Mouse (Mus musculus) MEL (cell line): ENCODE measurements around the gene 1700092M07Rik. TPM values are rescaled to one million over a fixed set of nuclear protein-coding genes. Genes with fewer than 3 reads are reported as not detected.

ENCODE experiments used
- DNase-seq: peaks from one replicate; pipeline ENCODE4 v3.0.0; 2011; ENCODE audit warnings: low read depth, low spot score
- H3K27ac ChIP-seq: 2 replicates; pipeline ENCODE4 v1.5.1; 2012; ENCODE audit warnings: low read depth, mild to moderate bottlenecking, control low read depth, low read length, moderate library complexity; ENCODE audit not compliant: control insufficient read depth
- H3K27me3 ChIP-seq, 2 experiments: fragments of 150-350 bp in 1 of 2; sonication (generic) in 1 of 2; 2 replicates each; pipeline ENCODE4 v1.6.1; 2012; ENCODE audit warnings: low read length in 2 of 2, mild to moderate bottlenecking in 2 of 2, improper control_type of control experiment in 1 of 2, moderate library complexity in 1 of 2; ENCODE audit not compliant: insufficient read depth in 2 of 2, control insufficient read depth in 1 of 2
- H3K36me3 ChIP-seq, 2 experiments: 2 replicates each; pipeline ENCODE4 v1.6.1; 2012 to 2014; ENCODE audit warnings: low read length in 2 of 2, improper control_type of control experiment in 1 of 2, inconsistent platforms in 1 of 2, mild to moderate bottlenecking in 1 of 2; ENCODE audit not compliant: insufficient read depth in 2 of 2, control insufficient read depth in 1 of 2
- H3K4me1 ChIP-seq, 2 experiments: fragments of 150-350 bp in 1 of 2; sonication (generic) in 1 of 2; 2 replicates each; pipeline ENCODE4 v1.6.1; 2012; ENCODE audit warnings: low read length in 2 of 2, improper control_type of control experiment in 1 of 2, mild to moderate bottlenecking in 1 of 2; ENCODE audit not compliant: insufficient read depth in 2 of 2, control insufficient read depth in 1 of 2
- H3K4me3 ChIP-seq, 2 experiments: fragments of 150-350 bp in 1 of 2; sonication (generic) in 1 of 2; 2 replicates each; pipeline ENCODE4 v1.5.1; 2012; ENCODE audit warnings: low read depth in 2 of 2, low read length in 2 of 2, mild to moderate bottlenecking in 2 of 2, moderate library complexity in 2 of 2, control low read depth in 1 of 2, improper control_type of control experiment in 1 of 2; ENCODE audit not compliant: control insufficient read depth in 1 of 2, insufficient read depth in 1 of 2
- H3K79me2 ChIP-seq: 2 replicates; pipeline ENCODE4 v1.6.1; 2012; ENCODE audit warnings: mild to moderate bottlenecking, low read length, moderate library complexity; ENCODE audit not compliant: control insufficient read depth, poor library complexity, insufficient read depth
- H3K9ac ChIP-seq: 2 replicates; pipeline ENCODE4 v1.6.1; 2012; ENCODE audit warnings: low read depth, mild to moderate bottlenecking, control low read depth, low read length, moderate library complexity; ENCODE audit not compliant: control insufficient read depth, poor library complexity, severe bottlenecking
- H3K9me3 ChIP-seq: fragments of 150-350 bp; sonication (generic); replicated peaks from 2 replicates; pipeline ENCODE4 v1.6.1; 2012; ENCODE audit warnings: mild to moderate bottlenecking, low read length, improper control_type of control experiment, moderate library complexity; ENCODE audit not compliant: insufficient read depth
- CHD1 ChIP-seq: IDR thresholded peaks from 2 replicates; pipeline ENCODE4 v1.6.1; 2012; ENCODE audit warnings: low read depth, mild to moderate bottlenecking, inconsistent platforms, low read length, improper control_type of control experiment
- CHD2 ChIP-seq: IDR thresholded peaks from 2 replicates; pipeline ENCODE4 v1.6.1; 2011; ENCODE audit warnings: low read length, improper control_type of control experiment
- E2F4 ChIP-seq: IDR thresholded peaks from 2 replicates; pipeline ENCODE4 v1.6.1; 2011; ENCODE audit warnings: low read depth, low read length, improper control_type of control experiment, borderline replicate concordance
- EP300 ChIP-seq, 2 experiments: IDR thresholded peaks; 2 replicates each; pipeline ENCODE4 v1.6.1; 2011; ENCODE audit warnings: improper control_type of control experiment in 2 of 2, low read length in 2 of 2, low read depth in 1 of 2, mild to moderate bottlenecking in 1 of 2
- ETS1 ChIP-seq: IDR thresholded peaks from 2 replicates; pipeline ENCODE4 v1.6.1; 2012; ENCODE audit warnings: low read depth, mild to moderate bottlenecking, inconsistent platforms, low read length, improper control_type of control experiment, moderate library complexity
- GATA1 ChIP-seq: IDR thresholded peaks from 2 replicates; pipeline ENCODE4 v1.6.1; 2011; ENCODE audit warnings: low read depth, low read length, improper control_type of control experiment
- HCFC1 ChIP-seq: IDR thresholded peaks from 2 replicates; pipeline ENCODE4 v1.6.1; 2012; ENCODE audit warnings: low read depth, mild to moderate bottlenecking, inconsistent platforms, low read length, improper control_type of control experiment, moderate library complexity
- KAT2A ChIP-seq: conservative IDR thresholded peaks from 2 replicates; pipeline ENCODE4 v1.6.1; 2012; ENCODE audit warnings: low read depth, low read length, improper control_type of control experiment, inconsistent platforms
- MAX ChIP-seq: IDR thresholded peaks from 2 replicates; pipeline ENCODE4 v1.6.1; 2011; ENCODE audit warnings: low read length, improper control_type of control experiment
- MAZ ChIP-seq: IDR thresholded peaks from 2 replicates; pipeline ENCODE4 v1.6.1; 2012; ENCODE audit warnings: low read depth, mild to moderate bottlenecking, inconsistent platforms, low read length, improper control_type of control experiment
- MEF2A ChIP-seq: IDR thresholded peaks from 2 replicates; pipeline ENCODE4 v1.6.1; 2014; ENCODE audit warnings: low read depth, mild to moderate bottlenecking, inconsistent platforms, low read length, improper control_type of control experiment; ENCODE audit not compliant: poor library complexity, insufficient replicate concordance, severe bottlenecking; ENCODE audit errors: extremely low read depth
- MXI1 ChIP-seq: IDR thresholded peaks from 2 replicates; pipeline ENCODE4 v1.6.1; 2011; ENCODE audit warnings: mild to moderate bottlenecking, low read depth, low read length, improper control_type of control experiment
- MYB ChIP-seq: IDR thresholded peaks from 2 replicates; pipeline ENCODE4 v1.6.1; 2011; ENCODE audit warnings: mild to moderate bottlenecking, low read depth, low read length, improper control_type of control experiment
- NELFE ChIP-seq: IDR thresholded peaks from 2 replicates; pipeline ENCODE4 v1.6.1; 2011; ENCODE audit warnings: low read depth, low read length, improper control_type of control experiment
- NRF1 ChIP-seq: IDR thresholded peaks from 2 replicates; pipeline ENCODE4 v1.6.1; 2014; ENCODE audit warnings: low read depth, mild to moderate bottlenecking, inconsistent platforms, low read length, improper control_type of control experiment, moderate library complexity; ENCODE audit not compliant: poor library complexity, insufficient read depth, severe bottlenecking
- POLR2A ChIP-seq, 2 experiments: IDR thresholded peaks; 2 replicates each; pipeline ENCODE4 v1.6.1; 2011 to 2012; ENCODE audit warnings: low read length in 2 of 2, mild to moderate bottlenecking in 2 of 2, control low read depth in 1 of 2, improper control_type of control experiment in 1 of 2, low read depth in 1 of 2, moderate library complexity in 1 of 2; ENCODE audit not compliant: control insufficient read depth in 1 of 2, insufficient read depth in 1 of 2, poor library complexity in 1 of 2
- POLR2AphosphoS2 ChIP-seq: IDR thresholded peaks from 2 replicates; pipeline ENCODE4 v1.6.1; 2011; ENCODE audit warnings: low read length, improper control_type of control experiment
- POLR2AphosphoS5 ChIP-seq: IDR thresholded peaks from 2 replicates; pipeline ENCODE4 v1.6.1; 2012; ENCODE audit warnings: low read depth, borderline replicate concordance, mild to moderate bottlenecking, inconsistent platforms, low read length, moderate library complexity, mixed read lengths
- RCOR1 ChIP-seq: IDR thresholded peaks from 2 replicates; pipeline ENCODE4 v1.6.1; 2012; ENCODE audit warnings: low read depth, mild to moderate bottlenecking, inconsistent platforms, low read length, improper control_type of control experiment
- SIN3A ChIP-seq: IDR thresholded peaks from 2 replicates; pipeline ENCODE4 v1.6.1; 2012; ENCODE audit warnings: low read length, improper control_type of control experiment, inconsistent platforms
- TAL1 ChIP-seq: IDR thresholded peaks from 2 replicates; pipeline ENCODE4 v1.6.1; 2012; ENCODE audit warnings: mild to moderate bottlenecking, inconsistent platforms, low read length, moderate library complexity, mixed read lengths
- TBP ChIP-seq: IDR thresholded peaks from 2 replicates; pipeline ENCODE4 v1.8.0; 2011; ENCODE audit warnings: low read depth, low read length, improper control_type of control experiment
- TCF12 ChIP-seq: IDR thresholded peaks from 2 replicates; pipeline ENCODE4 v1.6.1; 2014; ENCODE audit warnings: low read depth, mild to moderate bottlenecking, inconsistent platforms, low read length, improper control_type of control experiment, moderate library complexity
- UBTF ChIP-seq: IDR thresholded peaks from 2 replicates; pipeline ENCODE4 v1.6.1; 2012; ENCODE audit warnings: low read depth, mild to moderate bottlenecking, inconsistent platforms, low read length, improper control_type of control experiment, moderate library complexity, borderline replicate concordance; ENCODE audit not compliant: insufficient read depth
- ZC3H11A ChIP-seq: IDR thresholded peaks from 2 replicates; pipeline ENCODE4 v1.6.1; 2012; ENCODE audit warnings: low read depth, mild to moderate bottlenecking, inconsistent platforms, low read length, improper control_type of control experiment
- ZKSCAN1 ChIP-seq: IDR thresholded peaks from 2 replicates; pipeline ENCODE4 v1.6.1; 2012; ENCODE audit warnings: low read depth, mild to moderate bottlenecking, inconsistent platforms, low read length, improper control_type of control experiment, moderate library complexity
- ZMIZ1 ChIP-seq: IDR thresholded peaks from 2 replicates; pipeline ENCODE4 v1.6.1; 2012; ENCODE audit warnings: low read depth, mild to moderate bottlenecking, inconsistent platforms, low read length, improper control_type of control experiment, moderate library complexity
- ZNF384 ChIP-seq: IDR thresholded peaks from 2 replicates; pipeline ENCODE4 v1.6.1; 2012; ENCODE audit warnings: low read depth, mild to moderate bottlenecking, inconsistent platforms, low read length, improper control_type of control experiment
- polyA plus RNA-seq, 2 experiments: library from polyadenylated mRNA; stranded (reverse) in 1 of 2; unstranded in 1 of 2; fragments of >175 nt in 1 of 2; fragments of >200 nt in 1 of 2; gene quantifications; 2 replicates each; pipeline versions ENCODE4 v1.2.1 to v1.2.4; 2012; ENCODE audit warnings: low replicate concordance in 2 of 2, low read depth in 1 of 2; ENCODE audit not compliant: insufficient read length in 2 of 2, insufficient read depth in 1 of 2, missing spikeins in 1 of 2
- total RNA-seq: library from RNA; depleted of rRNA; stranded (reverse); fragments of 300-350 nt; gene quantifications from 2 replicates; pipeline ENCODE4 v1.2.3, GENCODE M21; 2012

Gene 1700092M07Rik
- total and polyA plus RNA-seq, 3 experiments = 3.3 to 4.3 TPM; not detected in 1

DNA sequence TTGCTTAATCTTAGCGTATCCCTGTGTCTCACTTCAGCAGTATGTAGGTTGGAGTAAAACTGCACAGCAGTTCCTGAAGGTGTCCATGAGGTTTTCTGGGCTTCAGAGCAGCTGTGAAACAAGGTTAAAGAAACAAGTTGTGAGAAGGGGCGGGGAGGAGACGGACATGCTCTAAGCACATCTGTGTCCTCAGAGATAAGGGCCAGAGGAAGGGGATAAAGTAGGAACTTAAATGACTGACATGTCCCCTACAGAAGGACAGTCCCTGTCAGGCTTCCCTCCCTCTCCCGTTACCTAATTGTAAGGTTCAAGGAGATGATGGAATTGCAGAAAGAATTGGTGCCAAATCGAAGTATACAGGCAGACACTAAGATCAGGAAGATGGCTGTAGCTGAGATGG lies 32.5 kb downstream of the 1700092M07Rik start (continued):
- TF ChIP-seq ZNF384 = no peak
- TF ChIP-seq MAX = no peak
- 0 out of 2 replicates have a peak, but pooled peaks have one; percentile 21 for TF ChIP-seq NRF1
- TF ChIP-seq, all 39 proteins: peak for 13

DNA sequence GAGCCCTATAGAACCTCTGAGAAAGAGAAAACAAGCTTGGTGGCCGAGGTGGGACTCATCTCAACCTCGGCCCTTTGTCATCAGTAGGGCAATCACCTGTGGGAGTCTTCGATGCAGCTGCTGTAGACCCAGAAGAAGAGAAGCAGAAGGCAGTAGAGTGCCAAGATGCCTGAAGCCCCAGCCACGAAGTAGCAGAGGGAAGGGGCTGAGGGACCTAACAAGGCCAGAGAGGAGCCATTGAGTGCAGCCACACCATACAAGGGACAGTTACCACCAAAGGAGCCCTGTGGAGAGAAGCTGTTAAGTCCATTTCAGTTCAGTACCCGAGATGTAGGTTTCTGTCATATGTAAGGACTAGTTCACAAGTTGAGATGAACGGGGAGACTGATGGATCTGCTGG lies 32.9 kb downstream of the 1700092M07Rik start:
- TF ChIP-seq POLR2AphosphoS2 (peak; percentile 14; the same call in 1 of the 2 replicates), ZC3H11A (no peak), NELFE (no peak), POLR2A (IDR thresholded peaks at IDR 0.05; ENCODE audit: control insufficient read depth in 1 of 2, insufficient read depth in 1 of 2, low read depth in 1 of 2, low read length in 2 of 2, poor library complexity in 1 of 2) (peak in 1 of 2 experiments; percentile 33; a peak in 2 of 4 replicates), RCOR1 (no peak), KAT2A (no peak), TCF12 (no peak), MAZ (no peak), GATA1 (no peak)
- TF ChIP-seq, all 39 proteins: peak for 2
- H3K27me3 ChIP-seq = no peaks in the 10 kb centered on the region
- peaks cover 21% of the 10 kb centered on the region for H3K79me2 ChIP-seq
- H3K9me3 ChIP-seq = no peaks in the 10 kb centered on the region
- peaks cover 14 to 19% of the 10 kb centered on the region in 2 experiments for H3K36me3 ChIP-seq
- peak; percentile 55 for DNase-seq
- H3K27ac ChIP-seq = peak overlapping the region; percentile 95
- peak overlapping the region; percentile 73 to 84 for H3K4me3 ChIP-seq
- peaks cover 0 to 14% of the 10 kb centered on the region in 2 experiments; a peak in 2 of 4 replicates for H3K4me1 ChIP-seq
- peak overlapping the region; percentile 99 for H3K9ac ChIP-seq

DNA sequence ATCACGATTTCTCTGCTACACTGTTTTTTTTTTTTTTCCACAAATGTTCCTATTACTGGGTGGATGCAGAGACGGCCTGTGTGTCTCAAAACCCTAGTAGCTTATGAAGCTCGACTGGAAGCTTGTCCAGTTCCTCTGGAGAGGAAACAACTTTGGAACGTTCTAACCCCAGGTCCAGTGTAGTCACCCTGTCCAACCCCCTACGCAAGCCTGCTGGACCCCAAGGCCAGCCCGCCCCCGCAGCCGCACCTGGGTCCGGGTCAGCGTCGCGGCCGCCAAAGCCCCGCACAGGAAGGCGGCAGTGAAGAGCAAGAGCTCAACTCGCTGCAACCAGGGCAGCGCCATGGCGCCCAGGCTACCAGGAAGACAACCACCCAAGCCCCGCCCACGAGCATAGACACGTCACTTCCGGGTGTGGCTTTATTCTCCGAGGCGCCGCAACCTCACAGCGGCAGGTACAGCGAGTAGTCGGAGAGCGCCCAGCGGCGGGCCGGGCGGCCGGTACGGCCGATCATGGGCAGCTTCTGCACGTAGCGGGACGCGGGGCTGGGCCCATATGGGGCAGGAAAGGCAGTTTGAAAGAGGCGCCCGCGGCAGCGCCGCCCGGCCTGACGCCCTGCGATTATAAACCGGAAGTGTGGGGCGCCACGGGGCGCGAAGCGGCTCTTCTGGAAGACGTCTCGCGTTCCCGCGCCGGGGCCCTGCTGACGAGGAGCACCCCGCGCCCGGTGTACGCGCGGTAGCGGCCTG lies 33.7 kb downstream of the 1700092M07Rik start, which contains the start of gene Tmem179b:
Tmem179b (minus strand) TSS at position 382 of the 750 bp plus-strand sequence.
- Histone ChIP-seq H3K4me3 (peak within 1 kb of the TSS; percentile 73 to 84), H3K9ac (peak within 1 kb of the TSS; percentile 99), H3K36me3 (peaks cover 10 to 19% of the 10 kb centered on the region in 2 experiments), H3K9me3 (no peaks in the 10 kb centered on the region), H3K79me2 (peaks cover 21% of the 10 kb centered on the region), H3K27me3 (no peaks in the 10 kb centered on the region), H3K27ac (peak within 1 kb of the TSS; percentile 95), H3K4me1 (peaks cover 0 to 14% of the 10 kb centered on the region in 2 experiments; a peak in 2 of 4 replicates)
- peak; percentile 96 for DNase-seq
- TF ChIP-seq HCFC1 (peak; percentile 84), POLR2AphosphoS2 (peak; percentile 99), ZMIZ1 (peak; percentile 95), CHD1 (no peak), EP300 (IDR thresholded peaks at IDR 0.05; ENCODE audit: low read depth in 1 of 2, low read length in 2 of 2) (peak in 1 of 2 experiments; percentile 25; a peak in 1 of 4 replicates), MXI1 (peak; percentile 83), POLR2AphosphoS5 (no peak), SIN3A (peak; percentile 88), ETS1 (peak; percentile 43; the same call in 1 of the 2 replicates), MAX (peak; percentile 88), MAZ (no peak), ZKSCAN1 (no peak), E2F4 (peak; percentile 89; the same call in 1 of the 2 replicates), TBP (peak; percentile 85; the same call in 1 of the 2 replicates), TAL1 (peak; percentile 21; the same call in 1 of the 2 replicates), UBTF (no peak), CHD2 (no peak), MEF2A (no peak), MYB (no peak)
